Mouse (Mus musculus): ENCODE measurements around the gene Itgb7. TPM values are rescaled to one million over a fixed set of nuclear protein-coding genes. Genes with fewer than 3 reads are reported as not detected.

Gene Itgb7
- 1.4 and 2.6 TPM in 2 replicates for polyA plus RNA-seq (2014; fragmentation: Nextera tagmentation; extraction: Ambion mirVana)

GRCm38 (mm10) chr15:102231748-102232147 is at the start of gene Itgb7:
Itgb7 (minus strand) TSS chr15:102231944.
- no peak for DNase-seq
- Histone ChIP-seq H3K4me3 (ENCODE audit: low read depth, low read length) (no peak within 1 kb of the TSS), H3K9ac (no peak within 1 kb of the TSS), H3K27ac (ENCODE audit: low read depth) (no peak within 1 kb of the TSS), H3K4me2 (no peak within 1 kb of the TSS), H3K36me3 (ENCODE audit: insufficient read depth) (peaks cover 25% of the 10 kb centered on the region), H3K27me3 (ENCODE audit: insufficient read depth, low read length) (no peaks in the 10 kb centered on the region), H3K4me1 (ENCODE audit: insufficient read depth) (0 out of 2 replicates have a peak, but pooled peaks cover 4% of the 10 kb centered on the region), H3K9me3 (ENCODE audit: low read depth, low read length) (no peaks in the 10 kb centered on the region)
- ATAC-seq (ENCODE audit: insufficient read depth) = peak; percentile 22; the same call in 1 of the 2 replicates
- no peak for TF ChIP-seq CTCF (IDR thresholded peaks at IDR 0.05; ENCODE audit: low read depth)
- WGBS = 34% methylated on average over 6 of the region's 6 CpGs

- Histone ChIP-seq H3K36me3 (ENCODE audit: insufficient read depth) (peaks cover 22% of the 10 kb centered on the region), H3K9me3 (ENCODE audit: low read depth, low read length) (no peaks in the 10 kb centered on the region), H3K27ac (ENCODE audit: low read depth) (no peak overlapping the region), H3K27me3 (ENCODE audit: insufficient read depth, low read length) (no peaks in the 10 kb centered on the region), H3K4me1 (ENCODE audit: insufficient read depth) (peaks cover 11% of the 10 kb centered on the region; the same call in 1 of the 2 replicates), H3K4me2 (peak overlapping the region; percentile 89), H3K9ac (peak overlapping the region; percentile 72; the same call in 1 of the 2 replicates), H3K4me3 (ENCODE audit: low read depth, low read length) (peak overlapping the region; percentile 83; the same call in 1 of the 2 replicates)
- TF ChIP-seq CTCF (IDR thresholded peaks at IDR 0.05; ENCODE audit: low read depth) = no peak
- no peak for DNase-seq
- ATAC-seq (ENCODE audit: insufficient read depth) = no peak
- 91% methylated on average over 19 of the region's 19 CpGs for WGBS
Observed at GRCm38 (mm10) chr15:102280623-102281022, 48.9 kb upstream of the Itgb7 start.

- Histone ChIP-seq H3K27ac (ENCODE audit: low read depth) (peak overlapping the region; percentile 83), H3K9me3 (ENCODE audit: low read depth, low read length) (no peaks in the 10 kb centered on the region), H3K36me3 (ENCODE audit: insufficient read depth) (peaks cover 22% of the 10 kb centered on the region), H3K4me1 (ENCODE audit: insufficient read depth) (peaks cover 8% of the 10 kb centered on the region; the same call in 1 of the 2 replicates), H3K4me2 (peak overlapping the region; percentile 89), H3K9ac (peak overlapping the region; percentile 72), H3K27me3 (ENCODE audit: insufficient read depth, low read length) (no peaks in the 10 kb centered on the region), H3K4me3 (ENCODE audit: low read depth, low read length) (peak overlapping the region; percentile 83)
- DNase-seq (no peak), ATAC-seq (ENCODE audit: insufficient read depth) (peak; percentile 25)
- 24% methylated on average over 13 of the region's 13 CpGs for WGBS
- no peak for TF ChIP-seq CTCF (IDR thresholded peaks at IDR 0.05; ENCODE audit: low read depth)
Observed at GRCm38 (mm10) chr15:102279783-102280520, 48.2 kb upstream of the Itgb7 start.

- TF ChIP-seq CTCF (IDR thresholded peaks at IDR 0.05; ENCODE audit: low read depth) = peak; percentile 43
- DNase-seq (peak; percentile 97), ATAC-seq (ENCODE audit: insufficient read depth) (peak; percentile 96)
- Histone ChIP-seq H3K4me2 (peak within 1 kb of the TSS; percentile 89), H3K4me3 (ENCODE audit: low read depth, low read length) (peak within 1 kb of the TSS; percentile 83), H3K27me3 (ENCODE audit: insufficient read depth, low read length) (no peaks in the 10 kb centered on the region), H3K27ac (ENCODE audit: low read depth) (peak within 1 kb of the TSS; percentile 83), H3K36me3 (ENCODE audit: insufficient read depth) (peaks cover 22% of the 10 kb centered on the region), H3K9ac (peak within 1 kb of the TSS; percentile 72), H3K9me3 (ENCODE audit: low read depth, low read length) (no peaks in the 10 kb centered on the region), H3K4me1 (ENCODE audit: insufficient read depth) (0 out of 2 replicates have a peak, but pooled peaks cover 7% of the 10 kb centered on the region)
- under 1% methylated on average over 65 of the region's 65 CpGs for WGBS
Observed at GRCm38 (mm10) chr15:102279092-102279782, 47.5 kb upstream of the Itgb7 start, which contains the start of gene Mfsd5. Mfsd5 (plus strand) TSS chr15:102279454.

DNA sequence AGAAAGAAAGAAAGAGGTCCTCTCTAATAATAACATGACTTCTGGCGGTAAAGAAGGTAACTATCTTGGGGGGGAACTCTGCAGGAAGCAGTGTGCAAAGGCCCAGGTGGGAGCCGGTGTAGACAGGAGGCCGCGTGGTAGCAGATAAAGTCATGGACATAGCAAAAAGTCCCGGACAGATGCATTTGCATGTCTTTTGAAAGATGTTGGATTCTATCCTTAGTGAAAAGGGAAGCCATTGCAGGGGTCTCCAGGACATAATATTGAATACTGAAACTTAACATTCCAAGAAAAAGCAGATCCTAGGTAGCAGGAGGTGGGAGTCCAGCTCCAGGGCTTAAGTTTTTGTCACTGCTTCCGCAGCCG is 47.0 kb upstream of the Itgb7 start:
- H3K4me2 ChIP-seq = peak overlapping the region; percentile 89
- 0 out of 2 replicates have a peak, but pooled peaks cover 7% of the 10 kb centered on the region for H3K4me1 ChIP-seq (ENCODE audit: insufficient read depth)
- H3K9me3 ChIP-seq (ENCODE audit: low read depth, low read length) = no peaks in the 10 kb centered on the region
- H3K9ac ChIP-seq = peak overlapping the region; percentile 72
- DNase-seq (no peak), ATAC-seq (ENCODE audit: insufficient read depth) (peak; percentile 5; the same call in 1 of the 2 replicates)
- H3K4me3 ChIP-seq (ENCODE audit: low read depth, low read length) = peak overlapping the region; percentile 83
- peak overlapping the region; percentile 80 for H3K27ac ChIP-seq (ENCODE audit: low read depth)
- no peak for TF ChIP-seq CTCF (IDR thresholded peaks at IDR 0.05; ENCODE audit: low read depth)
- no peaks in the 10 kb centered on the region for H3K27me3 ChIP-seq (ENCODE audit: insufficient read depth, low read length)
- peaks cover 22% of the 10 kb centered on the region for H3K36me3 ChIP-seq (ENCODE audit: insufficient read depth)
- 28% methylated on average over 7 of the region's 7 CpGs for WGBS

DNA sequence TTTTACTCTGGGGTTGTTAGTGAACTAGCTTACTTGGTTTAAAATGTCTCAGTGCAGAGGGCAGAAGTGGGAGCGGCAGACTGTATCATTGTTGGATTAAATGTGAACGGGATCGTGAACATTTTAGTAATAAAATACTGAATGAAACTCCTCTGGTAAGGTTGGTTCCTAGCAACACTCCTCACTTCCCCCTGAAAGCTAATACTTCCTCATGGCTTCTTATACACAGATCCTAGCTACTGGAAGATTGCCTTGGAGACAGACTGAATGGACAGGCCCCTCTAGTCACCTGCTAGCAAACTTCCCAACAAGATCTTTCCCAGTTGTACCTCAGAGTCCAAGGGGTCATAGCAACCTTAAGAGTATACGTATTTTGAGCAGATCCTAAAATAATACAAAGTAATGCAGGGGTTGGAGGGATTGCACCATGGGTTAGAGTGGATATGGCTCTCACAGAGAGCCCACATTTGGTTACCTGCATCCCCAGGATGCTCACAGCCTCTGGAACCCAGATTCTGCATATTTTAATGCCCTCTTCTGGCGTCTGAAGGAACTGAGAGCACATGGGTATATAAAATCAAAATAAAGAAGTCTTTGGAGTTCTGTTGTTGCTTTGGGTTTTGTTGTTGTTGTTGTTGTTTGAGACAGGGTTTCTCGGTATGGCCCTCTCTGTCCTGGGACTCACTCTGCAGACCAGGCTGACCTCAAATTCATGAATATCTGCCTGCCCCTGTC is 42.4 kb upstream of the Itgb7 start:
- no peak overlapping the region for H3K9ac ChIP-seq
- no peaks in the 10 kb centered on the region for H3K27me3 ChIP-seq (ENCODE audit: insufficient read depth, low read length)
- H3K4me2 ChIP-seq = no peak overlapping the region
- ATAC-seq (ENCODE audit: insufficient read depth) = no peak
- H3K27ac ChIP-seq (ENCODE audit: low read depth) = no peak overlapping the region
- no peak overlapping the region for H3K4me3 ChIP-seq (ENCODE audit: low read depth, low read length)
- no peaks in the 10 kb centered on the region for H3K36me3 ChIP-seq (ENCODE audit: insufficient read depth)
- peak; percentile 40 for TF ChIP-seq CTCF (IDR thresholded peaks at IDR 0.05; ENCODE audit: low read depth)
- H3K9me3 ChIP-seq (ENCODE audit: low read depth, low read length) = no peaks in the 10 kb centered on the region
- no peak for DNase-seq
- peaks cover 8% of the 10 kb centered on the region for H3K4me1 ChIP-seq (ENCODE audit: insufficient read depth)
- 63% methylated on average over 6 of the region's 6 CpGs for WGBS
